Mouse (Mus musculus): Measurements from ENCODE around the gene Cemip. TPM values are rescaled to one million over a fixed set of nuclear protein-coding genes. Genes with fewer than 3 reads are reported as not detected.

Cemip gene
- polyA plus RNA-seq, 1 experiment from 2014 or later = 0.81 TPM

DNA sequence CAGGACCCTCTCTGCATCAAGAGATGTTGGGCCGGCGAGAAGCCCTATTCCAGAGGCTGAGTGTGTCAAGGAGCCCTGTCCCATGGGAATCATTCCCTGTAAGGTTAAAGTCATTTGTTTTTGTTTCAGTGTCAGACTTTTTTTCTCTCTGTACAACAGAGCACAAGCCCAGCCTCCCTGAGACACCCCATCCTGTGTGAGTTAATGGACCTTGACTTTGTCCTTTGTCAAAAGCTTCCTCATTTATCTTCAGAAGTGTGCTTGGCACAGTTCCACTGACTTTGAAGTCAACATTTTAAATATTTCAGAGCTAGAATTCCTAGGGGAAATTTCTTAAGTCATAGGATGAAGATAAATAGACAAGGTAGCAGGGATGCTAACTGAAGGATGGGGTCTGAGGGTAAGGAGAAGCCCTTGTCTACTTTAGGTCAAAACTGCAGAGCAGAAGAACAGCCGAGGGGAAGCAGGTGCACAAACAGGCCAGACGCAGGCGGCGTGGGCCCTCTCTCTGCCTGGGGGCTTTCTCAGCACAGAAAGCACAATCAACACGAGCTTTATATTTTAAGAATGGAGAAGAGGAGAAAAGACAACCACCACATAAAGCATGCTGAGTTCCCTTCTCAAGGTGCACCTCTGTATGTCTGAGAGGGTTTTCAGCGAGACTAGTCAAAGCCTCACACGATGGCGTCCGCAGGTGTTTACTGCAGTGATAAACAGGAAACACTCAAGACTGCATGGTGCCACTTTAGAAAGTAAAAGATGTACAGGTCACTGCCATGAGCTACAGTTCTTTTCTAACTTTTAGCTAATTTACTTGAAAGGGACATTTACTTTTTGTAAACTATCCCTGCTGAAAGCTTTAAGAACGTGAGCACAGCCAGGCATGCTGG, 33.2 kb upstream of the Cemip start:
- peaks cover 16% of the 10 kb centered on the region for H3K4me1 ChIP-seq (ENCODE audit: control insufficient read depth, insufficient read depth, low read depth, low read length)
- no peak overlapping the region for H3K9ac ChIP-seq (ENCODE audit: low read depth, low read length)
- H3K4me3 ChIP-seq (ENCODE audit: low read length) = no peak overlapping the region
- H3K27ac ChIP-seq (ENCODE audit: low read depth, low read length) = 0 out of 2 replicates have a peak overlapping the region, but pooled peaks have one; percentile 12
- ATAC-seq = no peak
- H3K4me2 ChIP-seq (ENCODE audit: low read length) = no peak overlapping the region
- H3K27me3 ChIP-seq (replicated peaks; ENCODE audit: control insufficient read depth, insufficient read depth, low read length) = no peaks in the 10 kb centered on the region
- H3K36me3 ChIP-seq (ENCODE audit: control insufficient read depth, insufficient read depth, low read length) = no peaks in the 10 kb centered on the region
- H3K9me3 ChIP-seq (ENCODE audit: control insufficient read depth, low read length) = no peaks in the 10 kb centered on the region
- WGBS = 40% methylated on average over 12 of the region's 12 CpGs

DNA sequence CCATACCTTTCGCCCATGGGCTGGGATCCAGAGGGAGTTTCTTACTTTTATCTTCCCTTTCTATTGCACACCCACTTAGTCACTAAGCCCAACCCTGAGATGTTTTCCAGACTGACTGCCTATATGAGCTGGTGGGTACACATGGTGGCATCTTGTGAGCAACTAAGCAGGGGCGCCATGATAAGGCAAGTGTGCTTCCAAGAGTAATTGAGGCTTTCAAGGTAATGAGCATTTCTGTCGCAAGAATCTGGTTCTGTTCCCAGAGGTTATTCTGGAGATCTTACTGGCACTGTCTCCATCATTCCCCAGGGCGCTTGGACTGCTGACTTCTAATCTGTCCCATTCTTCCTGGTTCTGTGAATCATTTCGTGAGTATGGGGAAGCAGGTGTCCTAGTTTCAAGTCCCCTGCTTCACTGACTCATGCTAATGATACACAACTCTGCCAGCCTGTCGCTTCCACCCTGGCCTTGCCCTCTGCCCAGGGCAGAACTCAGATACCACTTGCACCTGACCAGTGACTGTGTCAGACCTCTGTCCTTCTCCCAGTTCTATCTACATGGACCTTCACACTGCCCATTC, 31.3 kb upstream of the Cemip start:
- no peak for ATAC-seq
- no peaks in the 10 kb centered on the region for H3K9me3 ChIP-seq (ENCODE audit: control insufficient read depth, low read length)
- no peak overlapping the region for H3K4me2 ChIP-seq (ENCODE audit: low read length)
- H3K27ac ChIP-seq (ENCODE audit: low read depth, low read length) = no peak overlapping the region
- peaks cover 24% of the 10 kb centered on the region for H3K4me1 ChIP-seq (ENCODE audit: control insufficient read depth, insufficient read depth, low read depth, low read length)
- H3K9ac ChIP-seq (ENCODE audit: low read depth, low read length) = no peak overlapping the region
- no peaks in the 10 kb centered on the region for H3K27me3 ChIP-seq (replicated peaks; ENCODE audit: control insufficient read depth, insufficient read depth, low read length)
- H3K4me3 ChIP-seq (ENCODE audit: low read length) = no peak overlapping the region
- WGBS = 85% methylated on average over 6 of the region's 6 CpGs
- H3K36me3 ChIP-seq (ENCODE audit: control insufficient read depth, insufficient read depth, low read length) = no peaks in the 10 kb centered on the region

DNA sequence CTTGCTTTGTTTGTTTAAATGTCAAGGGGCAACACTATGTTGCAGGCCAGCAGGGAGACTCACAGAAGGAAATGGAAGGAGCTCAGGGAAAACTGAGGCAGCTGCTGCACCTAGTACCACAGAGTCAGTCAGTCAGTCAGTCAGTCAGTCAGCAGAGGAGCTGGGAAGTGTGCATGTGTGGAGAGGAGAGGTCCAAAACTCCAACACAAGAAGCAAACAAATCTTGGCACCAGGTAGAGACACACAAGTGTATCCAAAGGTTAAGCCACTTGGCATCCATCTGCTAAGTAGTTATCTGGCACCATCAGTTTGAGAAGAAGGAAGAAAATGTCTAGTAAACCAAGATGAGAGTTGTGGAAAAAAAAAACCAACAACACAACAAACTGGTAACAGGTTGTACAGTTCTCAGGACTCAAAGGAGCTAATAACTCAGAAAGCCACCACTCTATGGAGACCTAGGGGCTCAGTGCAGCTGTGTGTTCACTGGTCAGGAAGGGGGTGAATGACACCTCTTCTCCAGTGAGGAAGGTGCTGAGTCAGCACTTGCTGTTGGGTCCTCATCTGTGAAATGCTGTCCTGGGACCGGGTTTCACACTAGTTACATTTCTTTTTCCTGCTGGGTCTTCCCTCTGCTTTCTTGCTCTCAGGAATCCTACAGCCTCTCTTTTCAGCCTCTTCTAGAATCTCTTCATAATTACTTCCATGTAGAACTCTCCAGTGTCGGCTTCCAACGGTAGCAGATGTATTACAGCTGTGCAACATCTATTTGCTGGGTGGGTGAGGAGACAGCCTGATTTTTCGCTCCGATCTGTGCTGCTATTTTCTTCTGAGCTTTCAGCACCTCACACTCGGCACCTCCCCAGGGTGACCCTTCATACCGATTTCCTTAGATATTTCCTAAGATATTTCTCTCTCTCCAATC, 30.6 kb upstream of the Cemip start:
- Histone ChIP-seq H3K4me3 (ENCODE audit: low read length) (no peak overlapping the region), H3K36me3 (ENCODE audit: control insufficient read depth, insufficient read depth, low read length) (no peaks in the 10 kb centered on the region), H3K4me1 (ENCODE audit: control insufficient read depth, insufficient read depth, low read depth, low read length) (peaks cover 26% of the 10 kb centered on the region), H3K9ac (ENCODE audit: low read depth, low read length) (no peak overlapping the region), H3K27me3 (replicated peaks; ENCODE audit: control insufficient read depth, insufficient read depth, low read length) (no peaks in the 10 kb centered on the region), H3K4me2 (ENCODE audit: low read length) (no peak overlapping the region), H3K27ac (ENCODE audit: low read depth, low read length) (no peak overlapping the region), H3K9me3 (ENCODE audit: control insufficient read depth, low read length) (no peaks in the 10 kb centered on the region)
- WGBS = 84% methylated on average over 7 of the region's 7 CpGs
- no peak for ATAC-seq

DNA sequence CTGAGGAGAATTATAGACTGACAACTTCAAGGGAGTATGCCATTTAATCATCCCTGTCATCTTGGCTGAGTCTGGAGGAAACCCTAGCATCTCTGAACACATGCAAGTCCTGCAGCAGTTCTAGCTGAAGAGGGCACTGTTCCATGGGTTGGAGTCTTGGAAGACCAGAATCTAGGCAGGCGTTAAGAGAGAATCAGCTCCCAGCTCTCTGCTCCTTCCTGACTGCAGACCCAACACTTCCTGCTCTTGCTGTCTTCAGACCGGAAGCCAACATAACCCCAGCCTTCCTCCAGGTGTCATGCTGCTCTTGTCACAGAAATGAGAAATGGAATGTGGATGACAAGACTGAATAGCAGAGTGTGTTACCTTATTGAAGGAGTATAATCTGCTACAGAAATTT, 29.1 kb upstream of the Cemip start:
- peaks cover 4% of the 10 kb centered on the region for H3K36me3 ChIP-seq (ENCODE audit: control insufficient read depth, insufficient read depth, low read length)
- no peak overlapping the region for H3K27ac ChIP-seq (ENCODE audit: low read depth, low read length)
- no peak overlapping the region for H3K4me2 ChIP-seq (ENCODE audit: low read length)
- 68% methylated on average over 2 of the region's 2 CpGs for WGBS
- no peaks in the 10 kb centered on the region for H3K27me3 ChIP-seq (replicated peaks; ENCODE audit: control insufficient read depth, insufficient read depth, low read length)
- no peak for ATAC-seq
- H3K9me3 ChIP-seq (ENCODE audit: control insufficient read depth, low read length) = no peaks in the 10 kb centered on the region
- H3K4me3 ChIP-seq (ENCODE audit: low read length) = no peak overlapping the region
- H3K4me1 ChIP-seq (ENCODE audit: control insufficient read depth, insufficient read depth, low read depth, low read length) = peaks cover 29% of the 10 kb centered on the region
- H3K9ac ChIP-seq (ENCODE audit: low read depth, low read length) = no peak overlapping the region

GRCm38 (mm10) chr7:84114775-84115174, 28.5 kb upstream of the Cemip start:
- Histone ChIP-seq H3K9ac (ENCODE audit: low read depth, low read length) (no peak overlapping the region), H3K4me2 (ENCODE audit: low read length) (no peak overlapping the region), H3K36me3 (ENCODE audit: control insufficient read depth, insufficient read depth, low read length) (peaks cover 7% of the 10 kb centered on the region), H3K4me3 (ENCODE audit: low read length) (no peak overlapping the region), H3K27me3 (replicated peaks; ENCODE audit: control insufficient read depth, insufficient read depth, low read length) (no peaks in the 10 kb centered on the region), H3K4me1 (ENCODE audit: control insufficient read depth, insufficient read depth, low read depth, low read length) (peaks cover 29% of the 10 kb centered on the region), H3K9me3 (ENCODE audit: control insufficient read depth, low read length) (no peaks in the 10 kb centered on the region), H3K27ac (ENCODE audit: low read depth, low read length) (no peak overlapping the region)
- ATAC-seq = no peak
- 62% methylated on average over 3 of the region's 3 CpGs for WGBS

- 43% methylated on average over 8 of the region's 8 CpGs for WGBS
- no peak overlapping the region; the same call in 1 of the 2 replicates for H3K4me2 ChIP-seq (ENCODE audit: low read length)
- H3K27ac ChIP-seq (ENCODE audit: low read depth, low read length) = peak overlapping the region; percentile 6; the same call in 1 of the 2 replicates
- peaks cover 14% of the 10 kb centered on the region for H3K36me3 ChIP-seq (ENCODE audit: control insufficient read depth, insufficient read depth, low read length)
- no peak overlapping the region for H3K4me3 ChIP-seq (ENCODE audit: low read length)
- H3K27me3 ChIP-seq (replicated peaks; ENCODE audit: control insufficient read depth, insufficient read depth, low read length) = no peaks in the 10 kb centered on the region
- ATAC-seq = peak; percentile 73
- H3K9me3 ChIP-seq (ENCODE audit: control insufficient read depth, low read length) = no peaks in the 10 kb centered on the region
- H3K4me1 ChIP-seq (ENCODE audit: control insufficient read depth, insufficient read depth, low read depth, low read length) = peaks cover 22% of the 10 kb centered on the region
- H3K9ac ChIP-seq (ENCODE audit: low read depth, low read length) = no peak overlapping the region
Measured at GRCm38 (mm10) chr7:84113035-84113390, 26.7 kb upstream of the Cemip start.

- WGBS = 44% methylated on average over 6 of the region's 6 CpGs
- Histone ChIP-seq H3K4me3 (ENCODE audit: low read length) (no peak overlapping the region), H3K9ac (ENCODE audit: low read depth, low read length) (no peak overlapping the region), H3K4me2 (ENCODE audit: low read length) (no peak overlapping the region), H3K27me3 (replicated peaks; ENCODE audit: control insufficient read depth, insufficient read depth, low read length) (no peaks in the 10 kb centered on the region), H3K36me3 (ENCODE audit: control insufficient read depth, insufficient read depth, low read length) (peaks cover 14% of the 10 kb centered on the region), H3K4me1 (ENCODE audit: control insufficient read depth, insufficient read depth, low read depth, low read length) (peaks cover 22% of the 10 kb centered on the region), H3K27ac (ENCODE audit: low read depth, low read length) (no peak overlapping the region; the same call in 1 of the 2 replicates), H3K9me3 (ENCODE audit: control insufficient read depth, low read length) (no peaks in the 10 kb centered on the region)
- no peak for ATAC-seq
Measured at GRCm38 (mm10) chr7:84112351-84113034, 26.2 kb upstream of the Cemip start.

DNA sequence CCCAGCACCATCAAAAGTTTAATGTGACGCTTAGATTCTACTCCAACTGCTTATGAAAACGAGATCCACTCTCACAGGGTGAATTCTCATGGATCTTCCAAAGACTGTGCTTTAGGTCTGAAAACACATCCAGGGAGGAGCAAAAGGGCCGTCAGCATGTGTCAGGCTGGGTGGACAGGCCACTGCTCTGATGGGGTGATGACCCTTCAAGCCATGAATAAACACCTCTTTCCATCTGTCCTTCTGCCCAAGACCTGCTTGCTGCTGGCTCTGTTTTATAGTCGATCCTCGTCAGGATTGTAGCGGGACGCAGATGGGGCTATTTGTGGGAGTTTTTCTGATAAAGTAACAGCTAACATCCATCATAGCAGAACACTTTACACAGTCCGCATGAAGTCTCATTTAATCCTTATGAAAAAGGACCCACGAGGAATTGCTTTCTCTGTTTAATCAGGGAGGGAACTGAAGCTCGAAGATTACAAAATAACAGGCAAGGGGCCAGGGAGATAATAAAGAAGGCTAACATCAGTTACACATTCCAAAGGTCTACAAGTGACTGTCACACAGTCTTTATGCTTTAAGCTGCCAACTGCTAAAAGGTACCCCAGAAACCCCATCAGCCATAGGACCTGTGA, 25.5 kb upstream of the Cemip start:
- Histone ChIP-seq H3K9me3 (ENCODE audit: control insufficient read depth, low read length) (no peaks in the 10 kb centered on the region), H3K9ac (ENCODE audit: low read depth, low read length) (no peak overlapping the region), H3K27ac (ENCODE audit: low read depth, low read length) (peak overlapping the region; percentile 5; the same call in 1 of the 2 replicates), H3K4me1 (ENCODE audit: control insufficient read depth, insufficient read depth, low read depth, low read length) (peaks cover 22% of the 10 kb centered on the region), H3K4me3 (ENCODE audit: low read length) (no peak overlapping the region), H3K36me3 (ENCODE audit: control insufficient read depth, insufficient read depth, low read length) (peaks cover 14% of the 10 kb centered on the region), H3K4me2 (ENCODE audit: low read length) (no peak overlapping the region), H3K27me3 (replicated peaks; ENCODE audit: control insufficient read depth, insufficient read depth, low read length) (no peaks in the 10 kb centered on the region)
- 51% methylated on average over 10 of the region's 10 CpGs for WGBS
- ATAC-seq = no peak
